ENCODE assay signal across 8 mouse cellular contexts in the genomic region with DNA sequence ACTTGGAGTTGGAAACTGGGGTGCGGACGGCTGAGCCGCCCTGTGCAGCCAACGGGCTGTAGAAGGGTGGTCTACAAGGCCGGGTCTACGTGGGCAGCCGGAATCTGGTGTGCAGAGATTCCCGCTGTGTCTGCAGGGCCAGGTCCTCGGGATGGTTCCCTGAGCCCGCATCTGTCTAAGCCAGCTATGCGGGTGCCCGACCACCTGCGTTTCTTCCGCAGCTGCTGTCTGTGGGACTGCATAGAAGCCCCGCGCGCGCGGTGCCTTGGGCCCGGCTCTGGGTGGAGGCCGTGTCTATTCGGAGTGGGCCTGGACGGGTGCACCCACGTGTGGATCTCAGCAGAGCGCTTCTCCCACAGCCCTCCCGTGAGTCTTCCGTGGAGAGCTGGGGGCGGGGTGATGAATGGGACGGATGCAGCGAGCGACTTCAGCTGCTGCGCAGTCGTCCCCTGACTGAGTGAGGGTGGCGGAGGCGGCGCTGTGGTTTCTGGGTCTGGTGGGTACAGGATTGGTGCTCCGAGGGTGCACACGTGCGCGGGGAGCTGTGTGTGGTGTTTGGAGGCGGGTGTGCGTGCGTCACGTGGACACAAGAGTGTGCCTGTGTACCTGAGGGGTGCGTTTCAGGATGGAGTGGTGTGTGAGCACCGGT. TPM values are rescaled to one million over a fixed set of nuclear protein-coding genes. Genes with fewer than 3 reads are reported as not detected.
DNase-seq lines count a peak whose midpoint lies in the region; ATAC-seq and TF ChIP-seq lines count a peak whose summit lies in the region.

No protein-coding gene starts in this region.

- TF ChIP-seq CTCF in liver, adult 2 months (IDR thresholded peaks at IDR 0.05; ENCODE audit: low read depth, low read length): no peak

- TF ChIP-seq POLR2A in liver, adult 2 months (IDR thresholded peaks at IDR 0.05; ENCODE audit: extremely low read depth, insufficient read depth, low read length): no peak

- H3K4me3 ChIP-seq in kidney, embryonic 15.5 days (replicated peaks): peak overlapping the region; percentile 70
- H3K4me3 ChIP-seq in liver, adult 2 months (ENCODE audit: insufficient read depth, low read depth, low read length): peak overlapping the region; percentile 68

- no peaks in the 10 kb centered on the region for H3K36me3 ChIP-seq in kidney, embryonic 15.5 days
- H3K36me3 ChIP-seq in liver, adult 2 months (ENCODE audit: control insufficient read depth, insufficient read depth, low read length): no peaks in the 10 kb centered on the region

- no peaks in the 10 kb centered on the region for H3K9me3 ChIP-seq in kidney, embryonic 15.5 days (replicated peaks)

- H3K79me2 ChIP-seq in liver, adult 2 months (ENCODE audit: control insufficient read depth, insufficient read depth, low read length): no peaks in the 10 kb centered on the region

- no peak overlapping the region for H3K27ac ChIP-seq in kidney, embryonic 15.5 days
- no peak overlapping the region for H3K27ac ChIP-seq in liver, adult 2 months (replicated peaks; ENCODE audit: insufficient read depth, low read depth, low read length)

- peak; percentile 41 for ATAC-seq in kidney, embryonic 15.5 days (replicated peaks; ENCODE audit: low FRiP score)
- peak; percentile 46 for ATAC-seq in monocyte, adult 5-6 weeks (replicated peaks; ENCODE audit: insufficient number of reproducible peaks, low FRiP score, low TSS enrichment, poor library complexity, severe bottlenecking)

- H3K27me3 ChIP-seq in kidney, embryonic 15.5 days: peaks cover 48% of the 10 kb centered on the region
- H3K27me3 ChIP-seq in liver, adult 2 months (ENCODE audit: control insufficient read depth, insufficient read depth, low read length): peaks cover 6% of the 10 kb centered on the region

- peak overlapping the region; percentile 99 for H3K4me2 ChIP-seq in kidney, embryonic 15.5 days

- H3K9ac ChIP-seq in kidney, embryonic 15.5 days: peak overlapping the region; percentile 51
- H3K9ac ChIP-seq in liver, adult 2 months (ENCODE audit: low read depth, low read length): peak overlapping the region; percentile 54

- peaks cover 30% of the 10 kb centered on the region for H3K4me1 ChIP-seq in kidney, embryonic 15.5 days
- H3K4me1 ChIP-seq in liver, adult 2 months (ENCODE audit: control insufficient read depth, insufficient read depth, low read length): 0 out of 2 replicates have a peak, but pooled peaks cover 5% of the 10 kb centered on the region

- 1% methylated on average over 46 of the region's 46 CpGs for WGBS in kidney, embryonic 15.5 days
- 3% methylated on average over 46 of the region's 46 CpGs for WGBS in liver, adult 2 months

- peak; percentile 25 for DNase-seq in kidney, adult 18-20 months
- DNase-seq in kidney, adult 8-10 months: no peak
- DNase-seq in cerebellum, adult 18-20 months: peak; percentile 67 to 68
- DNase-seq in frontal cortex, adult 2 months (ENCODE audit: extremely low spot score in 1 of 2, low spot score in 1 of 2): peak; percentile 67 to 84
- DNase-seq in liver, adult 2 months (ENCODE audit: extremely low read depth, low read depth, low spot score): no peak
- DNase-seq in testis, postnatal 14 days (ENCODE audit: low spot score): peak; percentile 26

RNA-seq across cellular contexts. Expression of gene Camkk1, which starts 0.5 kb away (rescaled TPM):
- polyA plus RNA-seq in frontal cortex, adult 2 months (2012; rRNA removed): 65.4 and 65.7 TPM in 2 replicates
- 6.7 and 9.2 TPM in 2 replicates for polyA plus RNA-seq in kidney, embryonic 15.5 days (2015; fragmentation: Nextera tagmentation; extraction: Ambion mirVana)
- total RNA-seq in liver, adult 2 months (2014; rRNA removed): 0.28 and 0.54 TPM in 2 replicates
- 0.12 and 0.24 TPM in 2 replicates for polyA plus RNA-seq in liver, adult 2 months (2012; rRNA removed)
- 2.6 to 4.0 TPM (median 3.0 TPM) in 3 replicates for total RNA-seq in monocyte, adult 5-6 weeks (2017)

RNA-seq across cellular contexts. Expression of gene P2rx1, which starts 20.4 kb away (rescaled TPM):
- polyA plus RNA-seq in frontal cortex, adult 2 months (2012; rRNA removed): 0.53 and 0.54 TPM in 2 replicates
- 1.6 and 1.7 TPM in 2 replicates for polyA plus RNA-seq in kidney, embryonic 15.5 days (2015; fragmentation: Nextera tagmentation; extraction: Ambion mirVana)
- total RNA-seq in liver, adult 2 months (2014; rRNA removed): 0.28 and 0.34 TPM in 2 replicates
- polyA plus RNA-seq in liver, adult 2 months (2012; rRNA removed): 0.11 and 0.12 TPM in 2 replicates
- total RNA-seq in monocyte, adult 5-6 weeks (2017): 6.3 to 18.7 TPM (median 15.6 TPM) in 3 replicates

RNA-seq across cellular contexts. Expression of gene Ncbp3, which starts 28.3 kb away (rescaled TPM):
- polyA plus RNA-seq in frontal cortex, adult 2 months (2012; rRNA removed): 7.5 and 7.7 TPM in 2 replicates
- 12.1 and 12.9 TPM in 2 replicates for polyA plus RNA-seq in kidney, embryonic 15.5 days (2015; fragmentation: Nextera tagmentation; extraction: Ambion mirVana)
- 3.7 and 3.8 TPM in 2 replicates for total RNA-seq in liver, adult 2 months (2014; rRNA removed)
- 1.3 TPM in 2 replicates for polyA plus RNA-seq in liver, adult 2 months (2012; rRNA removed)
- 11.5 to 18.1 TPM (median 14.0 TPM) in 3 replicates for total RNA-seq in monocyte, adult 5-6 weeks (2017)

RNA-seq across cellular contexts. Expression of gene Atp2a3, which starts 58.3 kb away (rescaled TPM):
- 4.9 and 5.9 TPM in 2 replicates for polyA plus RNA-seq in frontal cortex, adult 2 months (2012; rRNA removed)
- 4.2 and 5.7 TPM in 2 replicates for polyA plus RNA-seq in kidney, embryonic 15.5 days (2015; fragmentation: Nextera tagmentation; extraction: Ambion mirVana)
- total RNA-seq in liver, adult 2 months (2014; rRNA removed): 0.46 and 1.3 TPM in 2 replicates
- polyA plus RNA-seq in liver, adult 2 months (2012; rRNA removed): 1.8 and 2.8 TPM in 2 replicates
- 107 to 245 TPM (median 115 TPM) in 3 replicates for total RNA-seq in monocyte, adult 5-6 weeks (2017)

Comparison
In these comparisons a context has a peak if more than half of its experiments do, and no peak if none do; other contexts are left out.
1. DNase-seq: peak in kidney, adult 18-20 months (single experiment), cerebellum, adult 18-20 months (2 of 2), frontal cortex, adult 2 months (2 of 2) and testis, postnatal 14 days (single experiment); none in kidney, adult 8-10 months (0 of 2) and liver, adult 2 months (single experiment).